Mouse (Mus musculus): ENCODE data around the gene Olfr20. TPM values are rescaled to one million over a fixed set of nuclear protein-coding genes. Genes with fewer than 3 reads are reported as not detected.

The Olfr20 gene
- polyA plus RNA-seq, 1 experiment from 2014 or later, result not detected

DNA sequence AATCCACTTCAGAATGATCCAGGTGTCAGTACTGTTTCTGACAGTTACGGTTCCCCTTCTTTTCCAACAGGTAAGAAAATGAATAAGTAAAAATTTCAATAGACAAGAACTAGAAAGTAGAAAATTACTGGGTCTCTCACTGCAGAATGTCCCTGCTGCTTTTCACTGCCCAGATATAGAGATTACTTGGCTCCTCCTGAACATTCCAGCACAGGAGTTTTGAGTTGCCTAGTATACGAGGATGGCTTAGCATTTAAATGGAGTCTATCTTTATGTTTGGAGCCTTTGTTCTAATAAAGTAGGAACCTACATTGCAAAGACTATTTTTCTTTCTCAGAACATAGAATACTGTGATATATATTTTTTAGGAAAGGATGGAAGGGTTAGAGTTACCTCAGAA is 17.2 kb upstream of the Olfr20 start:
- Histone ChIP-seq H3K4me3 (ENCODE audit: low read length) (no peak overlapping the region), H3K9me3 (ENCODE audit: control insufficient read depth, low read length) (no peaks in the 10 kb centered on the region), H3K27ac (ENCODE audit: low read length) (no peak overlapping the region), H3K4me2 (ENCODE audit: low read depth, low read length) (no peak overlapping the region), H3K36me3 (ENCODE audit: control insufficient read depth, insufficient read depth, low read length) (no peaks in the 10 kb centered on the region), H3K27me3 (replicated peaks; ENCODE audit: control insufficient read depth, insufficient read depth, low read length) (no peaks in the 10 kb centered on the region), H3K9ac (ENCODE audit: low read depth, low read length) (no peak overlapping the region), H3K4me1 (ENCODE audit: control insufficient read depth, insufficient read depth, low read length) (no peaks in the 10 kb centered on the region)
- WGBS, result 73% methylated on average over 2 of the region's 2 CpGs
- ATAC-seq, result no peak

DNA sequence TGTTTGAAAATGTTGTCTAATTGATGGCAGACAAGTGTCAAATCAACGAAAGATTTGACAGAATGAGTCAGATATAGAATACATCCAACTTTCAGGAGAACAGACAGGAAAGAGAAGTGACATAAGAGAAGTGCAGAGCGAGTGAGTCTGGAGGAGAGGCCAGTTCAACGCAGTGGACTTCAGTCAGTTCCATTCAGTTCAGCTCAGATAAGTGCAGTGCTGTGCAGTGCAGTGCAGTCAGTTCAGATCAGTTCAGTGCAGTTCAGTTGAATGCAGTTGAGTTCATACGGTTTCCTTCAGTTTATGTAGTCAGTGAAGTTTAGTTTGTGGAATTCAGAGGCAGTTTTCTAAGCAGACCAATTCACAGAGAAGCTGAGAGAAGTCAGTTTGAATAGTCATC is 13.7 kb upstream of the Olfr20 start:
- Histone ChIP-seq H3K9me3 (ENCODE audit: control insufficient read depth, low read length) (no peaks in the 10 kb centered on the region), H3K27ac (ENCODE audit: low read length) (no peak overlapping the region), H3K27me3 (replicated peaks; ENCODE audit: control insufficient read depth, insufficient read depth, low read length) (no peaks in the 10 kb centered on the region), H3K4me2 (ENCODE audit: low read depth, low read length) (no peak overlapping the region), H3K9ac (ENCODE audit: low read depth, low read length) (no peak overlapping the region), H3K36me3 (ENCODE audit: control insufficient read depth, insufficient read depth, low read length) (no peaks in the 10 kb centered on the region), H3K4me3 (ENCODE audit: low read length) (no peak overlapping the region), H3K4me1 (ENCODE audit: control insufficient read depth, insufficient read depth, low read length) (no peaks in the 10 kb centered on the region)
- 73% methylated on average over 4 of the region's 4 CpGs for WGBS
- peak; percentile 77 for ATAC-seq

DNA sequence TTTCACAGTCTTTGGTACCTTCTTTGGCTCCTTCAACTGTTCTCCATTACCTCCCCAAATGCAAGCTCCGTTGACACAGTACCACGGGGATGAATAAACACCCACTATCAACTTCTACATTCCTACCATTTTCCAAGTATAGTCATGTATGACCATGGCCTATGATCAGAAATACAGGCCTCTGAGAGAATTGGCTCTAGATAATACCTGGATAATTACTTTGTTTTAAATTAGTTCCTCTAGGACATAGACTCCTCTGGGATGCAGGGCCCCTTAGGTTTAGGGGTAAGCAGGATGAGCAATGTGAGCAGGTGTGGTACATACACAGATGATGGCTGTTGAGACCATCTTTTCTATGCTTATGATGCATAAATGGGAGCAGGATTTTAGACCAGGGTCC is 20.4 kb downstream of the Olfr20 start, which contains the start of gene Olfr376:
TSS of gene Olfr376 (plus strand) at position 301 of the 400 bp plus-strand sequence.
- Histone ChIP-seq H3K27ac (ENCODE audit: low read length) (no peak within 1 kb of the TSS), H3K4me1 (ENCODE audit: control insufficient read depth, insufficient read depth, low read length) (no peaks in the 10 kb centered on the region), H3K27me3 (replicated peaks; ENCODE audit: control insufficient read depth, insufficient read depth, low read length) (no peaks in the 10 kb centered on the region), H3K36me3 (ENCODE audit: control insufficient read depth, insufficient read depth, low read length) (no peaks in the 10 kb centered on the region), H3K9ac (ENCODE audit: low read depth, low read length) (no peak within 1 kb of the TSS), H3K4me2 (ENCODE audit: low read depth, low read length) (no peak within 1 kb of the TSS), H3K9me3 (ENCODE audit: control insufficient read depth, low read length) (no peaks in the 10 kb centered on the region), H3K4me3 (ENCODE audit: low read length) (no peak within 1 kb of the TSS)
- no peak for ATAC-seq
- 82% methylated on average over 2 of the region's 2 CpGs for WGBS

DNA sequence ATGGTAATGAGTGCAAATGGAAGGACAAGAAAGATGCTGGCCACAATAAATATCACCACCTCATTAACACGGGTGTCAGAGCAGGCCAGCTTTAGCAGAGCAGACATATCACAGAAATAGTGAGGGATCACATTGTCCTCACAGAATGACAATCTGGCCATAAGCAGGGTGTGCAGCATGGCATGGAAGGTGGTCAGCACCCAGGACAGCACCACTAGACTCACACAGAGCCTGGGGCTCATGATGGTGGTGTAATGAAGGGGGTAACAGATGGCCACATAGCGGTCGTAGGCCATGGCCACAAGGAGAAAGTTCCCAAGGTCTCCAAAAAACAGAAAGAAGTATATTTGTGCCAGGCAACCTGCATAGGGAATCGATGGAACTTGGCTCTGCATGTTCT is 44.8 kb downstream of the Olfr20 start:
- 69% methylated on average over 4 of the region's 4 CpGs for WGBS
- no peak for ATAC-seq
- Histone ChIP-seq H3K9me3 (ENCODE audit: control insufficient read depth, low read length) (no peaks in the 10 kb centered on the region), H3K4me3 (ENCODE audit: low read length) (no peak overlapping the region), H3K9ac (ENCODE audit: low read depth, low read length) (no peak overlapping the region), H3K27me3 (replicated peaks; ENCODE audit: control insufficient read depth, insufficient read depth, low read length) (no peaks in the 10 kb centered on the region), H3K27ac (ENCODE audit: low read length) (no peak overlapping the region), H3K4me2 (ENCODE audit: low read depth, low read length) (no peak overlapping the region), H3K4me1 (ENCODE audit: control insufficient read depth, insufficient read depth, low read length) (no peaks in the 10 kb centered on the region), H3K36me3 (ENCODE audit: control insufficient read depth, insufficient read depth, low read length) (no peaks in the 10 kb centered on the region)

DNA sequence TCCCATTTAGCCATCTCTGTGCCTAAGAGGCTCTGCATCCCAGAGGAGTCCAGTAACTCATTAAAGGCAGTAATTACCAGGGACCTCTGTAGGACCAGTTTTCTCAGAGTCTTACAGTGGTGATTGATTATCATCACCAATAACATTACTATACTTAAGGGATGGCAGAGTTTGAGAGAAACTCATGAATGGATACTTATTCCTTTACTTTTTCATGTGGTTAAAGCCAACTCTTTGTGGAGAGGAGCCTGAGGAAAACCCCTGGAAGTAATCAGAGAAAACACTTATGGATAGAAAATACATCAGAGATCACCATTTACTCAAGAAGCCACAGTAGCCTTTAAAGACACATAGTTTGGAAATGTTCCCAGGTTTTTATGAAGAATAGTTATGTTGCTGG is 48.9 kb downstream of the Olfr20 start, which contains the start of gene Olfr1:
TSS of gene Olfr1 (minus strand) at position 101 of the 400 bp plus-strand sequence.
- Histone ChIP-seq H3K27me3 (replicated peaks; ENCODE audit: control insufficient read depth, insufficient read depth, low read length) (no peaks in the 10 kb centered on the region), H3K4me3 (ENCODE audit: low read length) (no peak within 1 kb of the TSS), H3K36me3 (ENCODE audit: control insufficient read depth, insufficient read depth, low read length) (no peaks in the 10 kb centered on the region), H3K9ac (ENCODE audit: low read depth, low read length) (no peak within 1 kb of the TSS), H3K4me1 (ENCODE audit: control insufficient read depth, insufficient read depth, low read length) (no peaks in the 10 kb centered on the region), H3K9me3 (ENCODE audit: control insufficient read depth, low read length) (no peaks in the 10 kb centered on the region), H3K27ac (ENCODE audit: low read length) (no peak within 1 kb of the TSS), H3K4me2 (ENCODE audit: low read depth, low read length) (no peak within 1 kb of the TSS)
- no peak for ATAC-seq

Other genes starting within 250 kb of the Olfr20 start
- gene Haspin, start 212.5 kb upstream of the Olfr20 start, polyA plus RNA-seq (2015; fragmentation: Nextera tagmentation; extraction: Ambion mirVana), result 13.1 and 14.1 TPM in 2 replicates
- gene P2rx5, start 190.4 kb upstream of the Olfr20 start, polyA plus RNA-seq (2015; fragmentation: Nextera tagmentation; extraction: Ambion mirVana), result 0.12 TPM in 1 of 2 replicates, not detected in the other
- 116 and 121 TPM in 2 replicates for gene Emc6, start 173.7 kb upstream of the Olfr20 start, polyA plus RNA-seq (2015; fragmentation: Nextera tagmentation; extraction: Ambion mirVana)
- gene Tax1bp3, start 173.7 kb upstream of the Olfr20 start, polyA plus RNA-seq (2015; fragmentation: Nextera tagmentation; extraction: Ambion mirVana), result 231 and 236 TPM in 2 replicates
- 36.0 and 40.9 TPM in 2 replicates for gene Ctns, start 151.7 kb upstream of the Olfr20 start, polyA plus RNA-seq (2015; fragmentation: Nextera tagmentation; extraction: Ambion mirVana)
- 11.9 and 19.2 TPM in 2 replicates for gene Shpk, start 151.3 kb upstream of the Olfr20 start, polyA plus RNA-seq (2015; fragmentation: Nextera tagmentation; extraction: Ambion mirVana)
- gene Trpv1, start 116.5 kb upstream of the Olfr20 start, polyA plus RNA-seq (2015; fragmentation: Nextera tagmentation; extraction: Ambion mirVana), result 0.12 TPM in 2 replicates
- 0.13 and 0.16 TPM in 2 replicates for gene Trpv3, start 83.4 kb upstream of the Olfr20 start, polyA plus RNA-seq (2015; fragmentation: Nextera tagmentation; extraction: Ambion mirVana)
- gene Aspa, start 21.2 kb upstream of the Olfr20 start, polyA plus RNA-seq (2015; fragmentation: Nextera tagmentation; extraction: Ambion mirVana), result 1.5 and 2.3 TPM in 2 replicates
- not detected in 2 replicates for gene Gm49340, start 21.0 kb upstream of the Olfr20 start, polyA plus RNA-seq (2015; fragmentation: Nextera tagmentation; extraction: Ambion mirVana)
- 0.21 and 0.31 TPM in 2 replicates for gene Spata22, start 21.0 kb upstream of the Olfr20 start, polyA plus RNA-seq (2015; fragmentation: Nextera tagmentation; extraction: Ambion mirVana)
- not detected in 2 replicates for gene Olfr376, start 20.5 kb downstream of the Olfr20 start, polyA plus RNA-seq (2015; fragmentation: Nextera tagmentation; extraction: Ambion mirVana)
- gene Olfr1, start 48.8 kb downstream of the Olfr20 start, polyA plus RNA-seq (2015; fragmentation: Nextera tagmentation; extraction: Ambion mirVana), result not detected in 2 replicates
- not detected in 2 replicates for gene Olfr378, start 77.7 kb downstream of the Olfr20 start, polyA plus RNA-seq (2015; fragmentation: Nextera tagmentation; extraction: Ambion mirVana)
- gene Olfr380, start 106.7 kb downstream of the Olfr20 start, polyA plus RNA-seq (2015; fragmentation: Nextera tagmentation; extraction: Ambion mirVana), result not detected in 2 replicates
- gene Olfr381, start 140.8 kb downstream of the Olfr20 start, polyA plus RNA-seq (2015; fragmentation: Nextera tagmentation; extraction: Ambion mirVana), result not detected in 2 replicates
- not detected in 2 replicates for gene Olfr382, start 166.4 kb downstream of the Olfr20 start, polyA plus RNA-seq (2015; fragmentation: Nextera tagmentation; extraction: Ambion mirVana)
- gene Olfr385, start 242.2 kb downstream of the Olfr20 start, polyA plus RNA-seq (2015; fragmentation: Nextera tagmentation; extraction: Ambion mirVana), result not detected in 2 replicates
- not detected in 2 replicates for gene Olfr384, start 247.8 kb downstream of the Olfr20 start, polyA plus RNA-seq (2015; fragmentation: Nextera tagmentation; extraction: Ambion mirVana)